Mouse (Mus musculus): Measurements from ENCODE around the gene Nedd8. TPM values are rescaled to one million over a fixed set of nuclear protein-coding genes. Genes with fewer than 3 reads are reported as not detected.

Gene Nedd8
- polyA plus RNA-seq, 1 experiment from 2014 or later, result 605 TPM

Other genes starting within 250 kb of the Nedd8 start
- 31.2 and 31.6 TPM in 2 replicates for gene Dhrs4, start 193.4 kb downstream of the Nedd8 start, polyA plus RNA-seq (2015; fragmentation: Nextera tagmentation; extraction: Ambion mirVana)
- gene Carmil3, start 181.5 kb downstream of the Nedd8 start, polyA plus RNA-seq (2015; fragmentation: Nextera tagmentation; extraction: Ambion mirVana), result 17.0 and 24.5 TPM in 2 replicates
- 0.70 and 0.88 TPM in 2 replicates for gene Cpne6, start 161.7 kb downstream of the Nedd8 start, polyA plus RNA-seq (2015; fragmentation: Nextera tagmentation; extraction: Ambion mirVana)
- 0.08 TPM in 1 of 2 replicates, not detected in the other for gene Nrl, start 147.1 kb downstream of the Nedd8 start, polyA plus RNA-seq (2015; fragmentation: Nextera tagmentation; extraction: Ambion mirVana)
- 16.6 and 19.5 TPM in 2 replicates for gene Pck2, start 131.9 kb downstream of the Nedd8 start, polyA plus RNA-seq (2015; fragmentation: Nextera tagmentation; extraction: Ambion mirVana)
- 126 and 134 TPM in 2 replicates for gene Dcaf11, start 112.1 kb downstream of the Nedd8 start, polyA plus RNA-seq (2015; fragmentation: Nextera tagmentation; extraction: Ambion mirVana)
- 0.43 and 0.92 TPM in 2 replicates for gene A730061H03Rik, start 111.7 kb downstream of the Nedd8 start, polyA plus RNA-seq (2015; fragmentation: Nextera tagmentation; extraction: Ambion mirVana)
- not detected in 2 replicates for gene Fitm1, start 96.5 kb downstream of the Nedd8 start, polyA plus RNA-seq (2015; fragmentation: Nextera tagmentation; extraction: Ambion mirVana)
- gene Psme1, start 94.0 kb downstream of the Nedd8 start, polyA plus RNA-seq (2015; fragmentation: Nextera tagmentation; extraction: Ambion mirVana), result 176 TPM in 2 replicates
- gene Emc9, start 86.8 kb downstream of the Nedd8 start, polyA plus RNA-seq (2015; fragmentation: Nextera tagmentation; extraction: Ambion mirVana), result 9.7 and 12.1 TPM in 2 replicates
- gene Psme2, start 81.0 kb downstream of the Nedd8 start, polyA plus RNA-seq (2015; fragmentation: Nextera tagmentation; extraction: Ambion mirVana), result 198 and 217 TPM in 2 replicates
- gene Rnf31, start 80.4 kb downstream of the Nedd8 start, polyA plus RNA-seq (2015; fragmentation: Nextera tagmentation; extraction: Ambion mirVana), result 22.0 and 24.1 TPM in 2 replicates
- 7.8 and 8.7 TPM in 2 replicates for gene Irf9, start 68.6 kb downstream of the Nedd8 start, polyA plus RNA-seq (2015; fragmentation: Nextera tagmentation; extraction: Ambion mirVana)
- gene Rec8, start 54.1 kb downstream of the Nedd8 start, polyA plus RNA-seq (2015; fragmentation: Nextera tagmentation; extraction: Ambion mirVana), result 6.6 and 7.3 TPM in 2 replicates
- gene Ipo4, start 36.2 kb downstream of the Nedd8 start, polyA plus RNA-seq (2015; fragmentation: Nextera tagmentation; extraction: Ambion mirVana), result 75.1 and 82.2 TPM in 2 replicates
- 1.6 and 2.1 TPM in 2 replicates for gene Gm49378, start 34.2 kb downstream of the Nedd8 start, polyA plus RNA-seq (2015; fragmentation: Nextera tagmentation; extraction: Ambion mirVana)
- 59.7 and 59.8 TPM in 2 replicates for gene Tm9sf1, start 28.3 kb downstream of the Nedd8 start, polyA plus RNA-seq (2015; fragmentation: Nextera tagmentation; extraction: Ambion mirVana)
- 0.38 and 0.59 TPM in 2 replicates for gene Tssk4, start 21.9 kb downstream of the Nedd8 start, polyA plus RNA-seq (2015; fragmentation: Nextera tagmentation; extraction: Ambion mirVana)
- gene Mdp1, start 11.6 kb downstream of the Nedd8 start, polyA plus RNA-seq (2015; fragmentation: Nextera tagmentation; extraction: Ambion mirVana), result 69.7 and 75.0 TPM in 2 replicates
- gene Gmpr2, start 183 bp downstream of the Nedd8 start, polyA plus RNA-seq (2015; fragmentation: Nextera tagmentation; extraction: Ambion mirVana), result 49.5 and 53.3 TPM in 2 replicates
- gene Tinf2, start 9.7 kb upstream of the Nedd8 start, polyA plus RNA-seq (2015; fragmentation: Nextera tagmentation; extraction: Ambion mirVana), result 36.9 and 38.5 TPM in 2 replicates
- gene Tgm1, start 41.8 kb upstream of the Nedd8 start, polyA plus RNA-seq (2015; fragmentation: Nextera tagmentation; extraction: Ambion mirVana), result 0.32 and 0.46 TPM in 2 replicates
- gene Rabggta, start 50.1 kb upstream of the Nedd8 start, polyA plus RNA-seq (2015; fragmentation: Nextera tagmentation; extraction: Ambion mirVana), result 45.0 and 48.8 TPM in 2 replicates
- 66.3 and 68.8 TPM in 2 replicates for gene Dhrs1, start 73.6 kb upstream of the Nedd8 start, polyA plus RNA-seq (2015; fragmentation: Nextera tagmentation; extraction: Ambion mirVana)
- 33.8 and 36.2 TPM in 2 replicates for gene Nop9, start 73.6 kb upstream of the Nedd8 start, polyA plus RNA-seq (2015; fragmentation: Nextera tagmentation; extraction: Ambion mirVana)
- 0.19 TPM in 1 of 2 replicates, not detected in the other for gene Cideb, start 86.3 kb upstream of the Nedd8 start, polyA plus RNA-seq (2015; fragmentation: Nextera tagmentation; extraction: Ambion mirVana)
- 0.22 and 0.28 TPM in 2 replicates for gene Ltb4r2, start 89.3 kb upstream of the Nedd8 start, polyA plus RNA-seq (2015; fragmentation: Nextera tagmentation; extraction: Ambion mirVana)
- 0.26 TPM in 1 of 2 replicates, not detected in the other for gene Ltb4r1, start 93.8 kb upstream of the Nedd8 start, polyA plus RNA-seq (2015; fragmentation: Nextera tagmentation; extraction: Ambion mirVana)
- gene Adcy4, start 112.0 kb upstream of the Nedd8 start, polyA plus RNA-seq (2015; fragmentation: Nextera tagmentation; extraction: Ambion mirVana), result 4.1 and 4.2 TPM in 2 replicates
- 2.3 and 2.4 TPM in 2 replicates for gene Ripk3, start 116.7 kb upstream of the Nedd8 start, polyA plus RNA-seq (2015; fragmentation: Nextera tagmentation; extraction: Ambion mirVana)
- gene Nfatc4, start 151.0 kb upstream of the Nedd8 start, polyA plus RNA-seq (2015; fragmentation: Nextera tagmentation; extraction: Ambion mirVana), result 7.9 and 8.8 TPM in 2 replicates
- 13.4 and 13.5 TPM in 2 replicates for gene Nynrin, start 181.9 kb upstream of the Nedd8 start, polyA plus RNA-seq (2015; fragmentation: Nextera tagmentation; extraction: Ambion mirVana)
- gene Cbln3, start 212.3 kb upstream of the Nedd8 start, polyA plus RNA-seq (2015; fragmentation: Nextera tagmentation; extraction: Ambion mirVana), result 0.23 and 0.26 TPM in 2 replicates
- 10.1 and 11.1 TPM in 2 replicates for gene Khnyn, start 212.8 kb upstream of the Nedd8 start, polyA plus RNA-seq (2015; fragmentation: Nextera tagmentation; extraction: Ambion mirVana)
- gene Sdr39u1, start 228.2 kb upstream of the Nedd8 start, polyA plus RNA-seq (2015; fragmentation: Nextera tagmentation; extraction: Ambion mirVana), result 89.4 and 92.5 TPM in 2 replicates

Measured in midbrain, embryonic 13.5 days (tissue).